Mouse (Mus musculus) cerebellum, adult 2 months (tissue): Measurements from ENCODE around the gene Mmd.

Experiments
- CTCF ChIP-seq: fragments of 200-500 bp; IDR thresholded peaks from 2 replicates; pipeline ENCODE4 v1.5.1; 2011; ENCODE audit warnings: low read depth, mild to moderate bottlenecking, control low read depth, low read length, moderate library complexity, borderline replicate concordance; ENCODE audit not compliant: insufficient read depth
- POLR2A ChIP-seq: fragments of 200-500 bp; IDR thresholded peaks from 2 replicates; pipeline ENCODE4 v1.6.1; 2011; ENCODE audit warnings: low read length, control low read depth, borderline replicate concordance; ENCODE audit not compliant: insufficient read depth

GRCm38 (mm10) chr11:90240652-90241330 lies 8.5 kb upstream of the Mmd start:
- no peak for TF ChIP-seq CTCF
- no peak for TF ChIP-seq POLR2A
